Mouse (Mus musculus) CH12.LX (cell line): ENCODE data around the gene Poln. TPM values are rescaled to one million over a fixed set of nuclear protein-coding genes. Genes with fewer than 3 reads are reported as not detected.

ENCODE experiments used
- DNase-seq: peaks from one replicate; pipeline ENCODE4 v3.0.0-alpha.2; 2013; ENCODE audit errors: extremely low read depth
- H3K27ac ChIP-seq: 2 replicates; pipeline ENCODE4 v1.5.1; 2012; ENCODE audit warnings: low read depth, mild to moderate bottlenecking, control low read depth, moderate library complexity; ENCODE audit not compliant: insufficient read depth
- H3K27me3 ChIP-seq: replicated peaks from 2 replicates; pipeline ENCODE3; 2012; ENCODE audit warnings: inconsistent platforms
- H3K36me3 ChIP-seq, 2 experiments: replicated peaks in 1 of 2; 2 replicates each; pipeline versions ENCODE3 to v1.6.1; 2012; ENCODE audit warnings: inconsistent platforms in 1 of 2, low read length in 1 of 2, mild to moderate bottlenecking in 1 of 2, mixed read lengths in 1 of 2, moderate library complexity in 1 of 2; ENCODE audit not compliant: control insufficient read depth in 1 of 2, insufficient read depth in 1 of 2
- H3K4me1 ChIP-seq, 2 experiments: 2 replicates each; pipeline ENCODE4 v1.6.1; 2012; ENCODE audit warnings: inconsistent platforms in 1 of 2, moderate library complexity in 1 of 2; ENCODE audit not compliant: insufficient read depth in 2 of 2, control insufficient read depth in 1 of 2
- H3K4me2 ChIP-seq: 2 replicates; pipeline ENCODE4 v1.6.1; 2012; ENCODE audit warnings: low read depth, mild to moderate bottlenecking, control low read depth; ENCODE audit not compliant: poor library complexity, insufficient read depth, severe bottlenecking
- H3K4me3 ChIP-seq, 3 experiments: fragments of 150-350 bp in 1 of 3; sonication (generic) in 1 of 3; replicated peaks in 1 of 3; 2 replicates each; pipeline versions ENCODE3 to v1.5.1; 2011 to 2012; ENCODE audit warnings: low read depth in 2 of 3, low read length in 2 of 3, mild to moderate bottlenecking in 2 of 3, moderate library complexity in 2 of 3, control low read depth in 1 of 3, improper control_type of control experiment in 1 of 3, inconsistent platforms in 1 of 3, mixed read lengths in 1 of 3; ENCODE audit not compliant: poor library complexity in 1 of 3
- H3K79me2 ChIP-seq: replicated peaks from 2 replicates; pipeline ENCODE4 v1.6.1; 2012; ENCODE audit warnings: mild to moderate bottlenecking, moderate library complexity; ENCODE audit not compliant: control insufficient read depth, poor library complexity, insufficient read depth, severe bottlenecking; ENCODE audit errors: extremely low read depth
- H3K9ac ChIP-seq: 2 replicates; pipeline ENCODE4 v1.6.1; 2012; ENCODE audit warnings: low read depth, mild to moderate bottlenecking, control low read depth, moderate library complexity; ENCODE audit not compliant: insufficient read depth
- H3K9me3 ChIP-seq: replicated peaks from 2 replicates; pipeline ENCODE3; 2012; ENCODE audit warnings: low read length, inconsistent platforms, mixed read lengths
- BHLHE40 ChIP-seq: IDR thresholded peaks from 2 replicates; pipeline ENCODE4 v1.6.1; 2011; ENCODE audit warnings: mild to moderate bottlenecking, low read depth, low read length, improper control_type of control experiment
- CHD1 ChIP-seq: IDR thresholded peaks from 2 replicates; pipeline ENCODE4 v1.6.1; 2012; ENCODE audit warnings: low read depth, low read length, improper control_type of control experiment, inconsistent platforms
- CHD2 ChIP-seq: IDR thresholded peaks from 2 replicates; pipeline ENCODE4 v1.6.1; 2011; ENCODE audit warnings: low read length, improper control_type of control experiment
- ELF1 ChIP-seq: IDR thresholded peaks from 2 replicates; pipeline ENCODE4 v1.6.1; 2014; ENCODE audit warnings: low read depth, mild to moderate bottlenecking, inconsistent platforms, low read length, improper control_type of control experiment
- GABPA ChIP-seq: IDR thresholded peaks from 2 replicates; pipeline ENCODE4 v1.6.1; 2012; ENCODE audit warnings: low read depth, low read length, improper control_type of control experiment, inconsistent platforms; ENCODE audit not compliant: insufficient replicate concordance
- IRF4 ChIP-seq: IDR thresholded peaks from 2 replicates; pipeline ENCODE4 v1.6.1; 2014; ENCODE audit warnings: low read depth, mild to moderate bottlenecking, inconsistent platforms, low read length, improper control_type of control experiment
- JUND ChIP-seq: conservative IDR thresholded peaks from 2 replicates; pipeline ENCODE4 v1.6.1; 2011; ENCODE audit warnings: low read depth, low read length, improper control_type of control experiment
- MAFK ChIP-seq: IDR thresholded peaks from 2 replicates; pipeline ENCODE4 v1.6.1; 2011; ENCODE audit warnings: low read length, improper control_type of control experiment; ENCODE audit not compliant: insufficient replicate concordance
- MAZ ChIP-seq: IDR thresholded peaks from 2 replicates; pipeline ENCODE4 v1.6.1; 2012; ENCODE audit warnings: low read depth, mild to moderate bottlenecking, inconsistent platforms, low read length, improper control_type of control experiment, moderate library complexity
- MXI1 ChIP-seq: IDR thresholded peaks from 2 replicates; pipeline ENCODE4 v1.6.1; 2011; ENCODE audit warnings: mild to moderate bottlenecking, low read depth, low read length, improper control_type of control experiment
- MYC ChIP-seq: IDR thresholded peaks from 2 replicates; pipeline ENCODE4 v1.6.1; 2011; ENCODE audit warnings: low read depth, mild to moderate bottlenecking, improper control_type of control experiment, low read length
- NRF1 ChIP-seq: IDR thresholded peaks from 2 replicates; pipeline ENCODE4 v1.6.1; 2014; ENCODE audit warnings: low read depth, mild to moderate bottlenecking, inconsistent platforms, low read length, improper control_type of control experiment, moderate library complexity
- PAX5 ChIP-seq: IDR thresholded peaks from 2 replicates; pipeline ENCODE4 v1.6.1; 2012; ENCODE audit warnings: low read length, inconsistent platforms, mixed read lengths
- POLR2A ChIP-seq: IDR thresholded peaks from 2 replicates; pipeline ENCODE4 v1.6.1; 2011; ENCODE audit warnings: low read depth, mild to moderate bottlenecking, improper control_type of control experiment, low read length
- RCOR1 ChIP-seq: conservative IDR thresholded peaks from 2 replicates; pipeline ENCODE4 v1.6.1; 2012; ENCODE audit warnings: low read depth, mild to moderate bottlenecking, inconsistent platforms, low read length, improper control_type of control experiment
- UBTF ChIP-seq: IDR thresholded peaks from 2 replicates; pipeline ENCODE4 v1.6.1; 2012; ENCODE audit warnings: low read depth, mild to moderate bottlenecking, inconsistent platforms, low read length, improper control_type of control experiment, moderate library complexity
- USF1 ChIP-seq: IDR thresholded peaks from 2 replicates; pipeline ENCODE4 v1.6.1; 2014; ENCODE audit warnings: low read depth, mild to moderate bottlenecking, inconsistent platforms, low read length, improper control_type of control experiment
- ZC3H11A ChIP-seq: IDR thresholded peaks from 2 replicates; pipeline ENCODE4 v1.6.1; 2012; ENCODE audit warnings: low read depth, mild to moderate bottlenecking, inconsistent platforms, low read length, improper control_type of control experiment
- ZKSCAN1 ChIP-seq: IDR thresholded peaks from 2 replicates; pipeline ENCODE4 v1.6.1; 2012; ENCODE audit warnings: low read depth, inconsistent platforms, low read length, improper control_type of control experiment, borderline replicate concordance
- dilution Hi-C: fragments of 300-500 bp; cut with MboI; formaldehyde crosslinking; loops from 2 replicates; pipeline ENCODE4 v1.14.3; 2020; ENCODE audit warnings: low sequenced_read_pairs; ENCODE audit not compliant: extremely low pct_unique_long_range_greater_than_20kb, extremely low pct_ligation_motif_present
- in situ Hi-C: fragments of 300-500 bp; cut with MboI; formaldehyde crosslinking; loops from 3 replicates; pipeline ENCODE4 v1.14.3; 2019; ENCODE audit warnings: low sequenced_read_pairs, low pct_ligation_motif_present, low pct_unique_long_range_greater_than_20kb, mixed read lengths
- polyA plus RNA-seq: library from polyadenylated mRNA; unstranded; fragments of >175 nt; gene quantifications from 2 replicates; pipeline ENCODE4 v1.2.1, GENCODE M21; 2012; ENCODE audit warnings: low read depth; ENCODE audit not compliant: insufficient read length
- total RNA-seq, 2 experiments: library from RNA; depleted of rRNA; stranded (reverse); fragments of 300-350 nt in 1 of 2; fragments of >200 nt in 1 of 2; gene quantifications; 2 replicates each; pipeline ENCODE4 v1.2.3; 2012 to 2014

Gene Poln
- total and polyA plus RNA-seq, 3 experiments, result 0.25 to 0.64 (median 0.39) TPM

- Histone ChIP-seq H3K27ac (no peak overlapping the region), H3K36me3 (peaks cover 6 to 26% of the 10 kb centered on the region in 2 experiments)
Measured at GRCm38 (mm10) chr5:34174550-34175402, 5.5 kb upstream of the Poln start.

GRCm38 (mm10) chr5:34174021-34174420 lies 4.8 kb upstream of the Poln start:
- no peak overlapping the region for H3K9ac ChIP-seq
- H3K4me3 ChIP-seq, result no peak overlapping the region
- H3K4me1 ChIP-seq, result peaks cover 0 to 17% of the 10 kb centered on the region in 2 experiments; a peak in 3 of 4 replicates
- H3K27me3 ChIP-seq, result no peaks in the 10 kb centered on the region
- H3K79me2 ChIP-seq, result peaks cover 1% of the 10 kb centered on the region; the same call in 1 of the 2 replicates
- dilution Hi-C loops (no loop called here), in situ Hi-C loops (no loop called here)
- TF ChIP-seq ZC3H11A (no peak), GABPA (no peak), MYC (no peak), CHD2 (no peak), JUND (no peak), UBTF (no peak), ZKSCAN1 (no peak), CHD1 (no peak), NRF1 (no peak), MAZ (no peak), MAFK (no peak), RCOR1 (no peak), MXI1 (no peak), IRF4 (no peak)
- no peak overlapping the region for H3K27ac ChIP-seq
- no peak for DNase-seq
- H3K9me3 ChIP-seq, result no peaks in the 10 kb centered on the region
- H3K36me3 ChIP-seq, result peaks cover 6 to 26% of the 10 kb centered on the region in 2 experiments
- H3K4me2 ChIP-seq, result no peak overlapping the region

More at GRCm38 (mm10) chr5:34174550-34175402, 5.5 kb upstream of the Poln start:
- in situ Hi-C loops, result no loop called here
- Histone ChIP-seq H3K27me3 (no peaks in the 10 kb centered on the region), H3K79me2 (no peaks in the 10 kb centered on the region), H3K4me3 (no peak overlapping the region), H3K9ac (no peak overlapping the region), H3K9me3 (no peaks in the 10 kb centered on the region), H3K4me1 (peaks cover 0 to 17% of the 10 kb centered on the region in 2 experiments; a peak in 3 of 4 replicates), H3K4me2 (no peak overlapping the region)
- dilution Hi-C loops, result no loop called here
- no peak for DNase-seq
- TF ChIP-seq ELF1, result no peak
- TF ChIP-seq BHLHE40, result no peak
- no peak for TF ChIP-seq PAX5
- TF ChIP-seq GABPA, result no peak
- no peak for TF ChIP-seq CHD1
- TF ChIP-seq POLR2A, result no peak
- no peak for TF ChIP-seq USF1
